Mouse (Mus musculus): Measurements from ENCODE around the gene Cxcl1.

Cxcl1 gene

GRCm38 (mm10) chr5:90888661-90889060 lies 2.4 kb upstream of the Cxcl1 start:
- DNase-seq (ENCODE audit: low spot score) = no peak

- DNase-seq (ENCODE audit: low spot score) = no peak
Measured at GRCm38 (mm10) chr5:90891464-90891813, 398 bp downstream of the Cxcl1 start.

DNA sequence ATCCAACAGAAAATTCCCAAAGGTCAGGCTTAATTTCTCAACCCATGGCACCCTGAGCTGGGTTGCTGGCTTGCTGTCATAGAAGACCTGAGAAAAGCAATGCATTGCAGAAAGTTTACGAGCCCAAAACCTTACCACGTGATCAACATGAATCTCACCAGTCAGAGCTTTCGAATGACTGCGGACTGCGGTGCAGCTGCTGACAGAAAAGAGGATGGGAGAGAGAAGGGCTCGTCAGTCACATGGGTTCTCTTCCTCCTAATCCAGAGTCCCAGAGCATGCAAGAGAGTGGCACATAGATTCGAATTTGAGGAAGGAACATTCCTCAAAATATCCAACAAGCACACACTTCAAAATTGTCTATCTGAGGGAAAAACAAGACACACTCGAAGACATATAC lies 3.2 kb downstream of the Cxcl1 start:
- no peak for DNase-seq (ENCODE audit: low spot score)

DNA sequence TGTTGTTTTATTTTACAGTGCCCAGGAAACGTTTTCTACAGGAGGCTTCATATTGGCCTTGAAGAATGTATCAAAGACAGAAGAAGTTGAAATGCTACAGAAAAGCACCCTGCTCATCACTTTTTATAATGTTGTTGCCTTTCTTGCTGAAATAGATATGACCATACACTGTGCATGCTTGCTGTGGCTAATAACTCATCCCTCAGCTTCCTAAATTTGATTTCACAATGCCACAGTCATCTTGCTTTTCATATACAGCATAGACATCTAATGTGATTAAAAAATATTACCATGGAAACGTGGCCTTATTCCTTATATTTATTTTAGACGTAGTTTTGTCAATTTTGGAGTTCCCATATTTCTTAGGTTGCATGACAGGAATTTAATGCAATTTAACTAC lies 6.4 kb downstream of the Cxcl1 start:
- DNase-seq (ENCODE audit: low spot score) = no peak

- no peak for DNase-seq (ENCODE audit: low spot score)
Measured at GRCm38 (mm10) chr5:90899308-90899707, 8.3 kb downstream of the Cxcl1 start.

DNA sequence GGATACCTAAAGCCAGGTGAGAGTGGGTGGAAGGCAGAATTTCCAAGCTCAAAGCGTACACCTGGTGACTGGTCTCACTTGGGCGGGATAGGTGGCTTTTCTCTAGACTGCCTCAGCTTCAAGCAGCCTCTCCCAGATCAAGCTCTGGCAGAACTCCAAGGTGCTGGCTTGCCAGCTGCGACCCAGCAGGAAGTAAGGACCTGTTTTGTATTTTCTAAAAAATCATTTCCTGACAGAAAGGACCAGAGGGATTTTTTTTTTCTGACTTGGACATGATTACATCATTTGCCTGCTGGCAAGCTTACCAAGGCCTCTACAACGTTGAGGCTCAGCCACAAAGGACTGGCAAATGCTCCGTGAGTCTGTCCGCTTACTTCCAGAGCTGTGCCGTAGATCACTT lies 9.1 kb downstream of the Cxcl1 start:
- no peak for DNase-seq (ENCODE audit: low spot score)

GRCm38 (mm10) chr5:90900688-90901087 lies 9.6 kb downstream of the Cxcl1 start:
- no peak for DNase-seq (ENCODE audit: low spot score)

- DNase-seq (ENCODE audit: low spot score) = no peak
Measured at GRCm38 (mm10) chr5:90902380-90903260, 11.6 kb downstream of the Cxcl1 start.

GRCm38 (mm10) chr5:90903339-90904020 lies 12.4 kb downstream of the Cxcl1 start, which contains the start of gene Cxcl2:
TSS of gene Cxcl2 (plus strand) at chr5:90903871.
- DNase-seq (ENCODE audit: low spot score) = no peak

DNA sequence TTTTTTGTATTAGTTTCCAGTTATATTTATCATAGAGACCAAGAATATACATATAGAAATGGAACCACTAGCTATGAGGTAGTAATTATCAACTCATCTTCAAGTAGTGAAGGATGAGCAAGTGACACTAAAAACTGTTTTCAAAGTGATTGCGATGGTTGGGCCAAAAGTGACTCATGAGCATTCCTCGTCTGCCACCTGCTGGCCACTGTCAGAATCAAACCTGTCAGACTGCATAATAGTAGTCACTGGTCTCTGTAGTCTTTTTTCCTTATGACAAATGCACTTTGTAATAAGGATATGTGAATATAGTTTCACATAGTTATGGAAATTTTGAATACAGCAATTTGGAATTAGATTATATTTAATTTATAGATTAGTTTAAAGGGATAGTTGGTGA lies 17.9 kb downstream of the Cxcl1 start:
- peak; percentile 34 for DNase-seq (ENCODE audit: low spot score)

DNA sequence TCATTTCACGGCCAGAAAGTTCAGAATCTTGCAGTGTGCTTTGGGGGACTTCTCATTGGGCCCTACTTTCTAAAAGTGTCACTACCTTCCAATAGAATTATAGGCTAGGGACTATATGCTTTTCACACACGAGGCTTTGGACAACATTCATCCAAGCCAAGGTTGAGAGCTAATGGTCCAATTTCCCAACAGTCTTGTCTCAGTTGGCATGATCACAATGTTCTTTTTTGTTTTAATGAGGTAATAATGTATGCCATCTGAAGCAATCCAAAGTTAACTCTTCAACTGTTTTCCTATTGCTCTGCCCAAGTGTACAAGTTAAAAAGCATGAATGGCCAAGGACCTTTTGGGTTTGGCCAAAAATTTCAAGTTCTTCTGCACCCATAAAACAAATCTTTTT lies 28.5 kb downstream of the Cxcl1 start:
- no peak for DNase-seq (ENCODE audit: low spot score)

DNA sequence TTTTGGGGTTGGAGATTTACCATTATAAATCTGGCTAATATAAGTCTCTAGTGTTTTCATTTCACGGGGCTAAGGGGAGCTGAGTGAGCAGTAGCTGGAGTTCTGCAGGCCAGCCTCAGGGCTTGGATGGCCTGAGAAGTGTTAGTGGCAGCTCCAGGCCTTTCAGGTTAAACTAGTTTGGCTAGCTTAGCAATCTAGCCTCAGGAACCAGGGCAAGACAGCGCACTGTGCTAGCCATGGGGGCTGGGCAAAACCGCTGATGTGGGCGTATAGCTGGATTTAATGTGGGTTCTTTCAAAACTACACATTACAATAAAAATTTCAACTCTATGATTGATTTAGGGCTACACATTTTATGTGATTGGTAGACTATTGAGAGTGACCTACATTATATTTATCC lies 31.9 kb downstream of the Cxcl1 start:
- no peak for DNase-seq (ENCODE audit: low spot score)

DNA sequence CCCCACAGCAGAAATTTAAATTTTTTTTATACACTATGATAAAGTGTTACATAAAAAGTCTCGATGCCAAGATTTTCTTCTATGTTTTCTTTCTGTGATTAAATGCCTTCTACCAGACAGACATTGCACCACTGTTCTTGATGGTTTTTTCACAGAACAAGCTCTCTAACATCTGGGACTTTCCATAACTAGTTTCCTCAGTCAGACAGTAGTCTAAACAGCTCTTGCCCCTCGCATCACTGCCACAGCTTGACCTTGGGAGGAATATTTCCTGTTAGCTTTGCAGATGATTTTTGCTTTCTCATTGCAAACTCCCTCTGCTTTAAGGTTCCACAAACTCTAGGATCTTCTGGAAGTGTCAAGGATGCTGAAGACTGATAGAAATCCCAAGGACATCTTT lies 39.5 kb downstream of the Cxcl1 start:
- no peak for DNase-seq (ENCODE audit: low spot score)

DNA sequence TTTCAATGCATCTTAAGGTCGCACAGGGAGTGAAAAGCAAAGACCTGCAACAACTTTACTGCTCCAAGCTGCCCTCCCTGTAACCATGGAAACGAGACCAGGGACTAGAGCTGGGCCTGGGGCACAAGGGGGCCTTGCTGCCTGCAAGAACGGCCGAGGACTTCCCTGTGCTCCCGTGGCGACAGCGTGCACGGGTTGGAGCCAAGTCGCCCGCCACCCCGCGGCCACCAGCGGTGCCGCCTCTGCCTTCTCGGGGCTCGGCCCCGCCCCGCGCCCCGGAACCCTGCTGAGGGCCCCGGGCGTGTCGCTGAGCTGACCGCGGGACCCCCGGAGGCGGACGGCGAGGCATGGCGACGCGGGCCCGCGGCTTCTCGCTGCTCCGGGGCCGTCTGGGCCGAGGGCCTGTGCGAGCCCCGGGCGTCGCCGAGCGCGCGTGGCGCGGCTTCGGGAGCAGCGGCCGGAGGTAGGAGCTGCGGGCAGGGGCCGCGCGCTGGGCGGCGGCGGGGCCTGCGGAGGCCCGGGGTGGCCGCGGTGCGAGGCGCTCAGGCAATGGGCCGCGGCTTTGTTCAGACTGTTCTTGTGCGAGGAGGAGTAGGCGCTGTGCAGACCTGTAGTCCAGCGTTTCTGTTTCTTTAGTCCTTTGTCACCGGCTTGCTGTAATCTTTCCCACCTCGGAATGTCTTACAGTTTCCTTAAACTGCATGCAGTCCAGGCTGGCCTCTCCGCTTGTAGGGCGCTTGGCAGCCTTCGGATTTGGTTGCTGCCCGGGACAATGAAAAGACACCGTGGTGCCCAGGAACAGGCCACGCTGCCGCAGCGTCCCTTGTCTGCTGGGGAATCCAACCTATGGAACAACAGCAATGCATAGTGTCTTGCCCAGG lies 40.2 kb downstream of the Cxcl1 start, which contains the start of gene Mthfd2l:
Mthfd2l (plus strand) TSS at position 147 of the 881 bp plus-strand sequence.
- DNase-seq (ENCODE audit: low spot score) = peak; percentile 36

DNA sequence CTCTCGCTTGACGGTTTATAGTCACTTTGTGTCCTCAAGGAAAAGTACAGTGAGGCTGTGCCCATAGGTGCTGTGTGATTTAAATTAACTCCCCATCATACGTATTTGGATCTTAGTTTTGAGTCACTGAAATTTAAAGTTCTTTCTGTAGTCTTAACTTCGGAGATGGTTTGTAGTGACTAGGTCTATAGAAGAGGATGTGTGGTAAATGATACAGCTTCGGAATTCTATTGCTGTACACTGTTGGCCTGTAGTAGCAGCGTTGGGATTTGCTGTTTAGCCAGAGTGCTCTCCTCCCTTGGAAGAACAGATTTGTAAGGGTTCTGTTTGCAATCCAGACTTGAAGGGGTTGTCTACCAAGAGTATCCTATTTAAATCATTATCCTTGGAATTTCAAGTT lies 40.9 kb downstream of the Cxcl1 start:
- DNase-seq (ENCODE audit: low spot score) = no peak

- DNase-seq (ENCODE audit: low spot score) = no peak
Measured at GRCm38 (mm10) chr5:90936706-90937105, 45.7 kb downstream of the Cxcl1 start.
